Mouse (Mus musculus) adrenal gland, postnatal 36 days (tissue): ENCODE measurements at regions not wholly inside any gene's neighbourhood (a gene's known extent, or its start where the extent isn't known, plus 50 kb on each side); places are given as distances from the start of the nearest gene placed in this dataset.

Experiments
- DNase-seq, 2 experiments: peaks; one replicate each; pipeline ENCODE4 v3.0.0; 2021; ENCODE audit warnings: mixed read lengths in 1 of 2

GRCm38 (mm10) chr17:61960837-61961236 is 920.3 kb downstream of the Efna5 start:
- DNase-seq = peak in 1 of 2 experiments; percentile 1

- no peak for DNase-seq
Measured at GRCm38 (mm10) chr17:61960017-61960813, 920.9 kb downstream of the Efna5 start.

GRCm38 (mm10) chr17:61917766-61918165 is 963.4 kb downstream of the Efna5 start:
- no peak for DNase-seq

GRCm38 (mm10) chr17:61902898-61903297 is 978.2 kb downstream of the Efna5 start:
- DNase-seq = no peak

GRCm38 (mm10) chr17:61890631-61891030 is 990.5 kb downstream of the Efna5 start:
- DNase-seq = no peak

- no peak for DNase-seq
Measured at GRCm38 (mm10) chr17:61866154-61866553, 1015.0 kb downstream of the Efna5 start.

GRCm38 (mm10) chr17:61862437-61862836 is 1018.7 kb downstream of the Efna5 start:
- DNase-seq = peak in 1 of 2 experiments; percentile 0

GRCm38 (mm10) chr17:61837555-61837954 is 1043.6 kb downstream of the Efna5 start:
- DNase-seq = no peak

- DNase-seq = no peak
Measured at GRCm38 (mm10) chr17:61815490-61815889, 1065.6 kb downstream of the Efna5 start.

GRCm38 (mm10) chr17:61768361-61768760 is 1112.8 kb downstream of the Efna5 start:
- DNase-seq = peak; percentile 25 to 44

- no peak for DNase-seq
Measured at GRCm38 (mm10) chr17:61765143-61765542, 1116.0 kb downstream of the Efna5 start.
